Mouse (Mus musculus): ENCODE data around the gene Nt5dc3. TPM values are rescaled to one million over a fixed set of nuclear protein-coding genes. Genes with fewer than 3 reads are reported as not detected.

Gene Nt5dc3
- polyA plus RNA-seq, 2 experiments, result 1.3 to 5.5 TPM

DNA sequence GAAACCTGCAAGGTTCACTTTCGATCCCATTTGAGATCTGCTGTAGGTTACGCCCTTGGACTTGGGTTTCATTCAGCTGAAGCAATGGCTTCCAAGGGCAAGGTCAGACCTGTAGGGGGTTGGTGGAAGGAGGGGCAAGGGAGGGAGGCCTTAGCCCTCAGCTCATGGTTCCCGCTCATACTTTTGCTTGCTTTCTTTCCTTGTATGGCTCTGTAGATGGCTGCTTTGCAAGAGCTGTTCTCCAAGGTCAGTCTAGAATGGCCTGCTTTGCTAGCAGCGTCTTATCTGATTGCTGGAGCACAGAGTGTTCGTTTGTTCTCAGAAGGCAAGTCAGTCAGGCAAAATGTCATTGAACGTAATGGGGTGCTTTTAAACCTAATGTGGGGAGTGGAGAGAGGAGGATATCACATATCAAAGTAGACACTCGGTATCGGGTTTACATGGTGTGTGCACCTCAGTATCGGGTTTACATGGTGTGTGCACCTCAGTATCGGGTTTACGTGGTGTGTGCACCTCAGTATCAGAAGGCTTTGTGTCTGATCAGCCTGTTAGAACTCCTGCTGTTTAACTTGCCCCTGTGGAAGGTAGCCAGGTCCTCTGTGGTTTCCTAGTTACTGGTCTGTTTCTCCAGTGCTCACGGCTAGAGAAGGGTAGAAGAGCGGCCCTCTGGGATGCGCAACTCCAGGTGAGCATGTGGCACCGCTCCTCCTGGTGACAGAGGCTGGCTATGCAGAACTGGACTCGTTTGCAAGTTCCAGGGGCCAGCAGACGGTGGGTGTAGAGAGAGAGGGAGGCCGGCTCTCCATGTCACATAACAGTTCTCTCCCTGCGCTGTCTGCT is 35.7 kb downstream of the Nt5dc3 start:
- Histone ChIP-seq H3K27ac (replicated peaks; ENCODE audit: low read depth, low read length) (no peak overlapping the region), H3K27me3 (ENCODE audit: control insufficient read depth, insufficient read depth, low read length) (no peaks in the 10 kb centered on the region), H3K36me3 (ENCODE audit: control insufficient read depth, insufficient read depth, low read length) (no peaks in the 10 kb centered on the region; the same call in 1 of the 2 replicates), H3K9ac (ENCODE audit: low read depth, low read length, severe bottlenecking) (no peak overlapping the region), H3K4me1 (ENCODE audit: control insufficient read depth, insufficient read depth, low read length) (peaks cover 8% of the 10 kb centered on the region; the same call in 1 of the 2 replicates), H3K9me3 (ENCODE audit: control insufficient read depth, low read length) (no peaks in the 10 kb centered on the region), H3K4me3 (replicated peaks; ENCODE audit: low read length) (no peak overlapping the region), H3K4me2 (replicated peaks; ENCODE audit: low read depth, low read length, severe bottlenecking) (no peak overlapping the region)
- DNase-seq (ENCODE audit: low spot score) (no peak), ATAC-seq (ENCODE audit: low FRiP score, low read depth) (no peak)
- WGBS, result 57% methylated on average over 19 of the region's 19 CpGs
- TF ChIP-seq POLR2A (IDR thresholded peaks at IDR 0.05; ENCODE audit: borderline replicate concordance, extremely low read depth, insufficient read depth, insufficient read length), result no peak

GRCm38 (mm10) chr10:86815133-86815532 is 36.3 kb downstream of the Nt5dc3 start:
- Histone ChIP-seq H3K9ac (ENCODE audit: low read depth, low read length, severe bottlenecking) (no peak overlapping the region), H3K9me3 (ENCODE audit: control insufficient read depth, low read length) (no peaks in the 10 kb centered on the region), H3K36me3 (ENCODE audit: control insufficient read depth, insufficient read depth, low read length) (no peaks in the 10 kb centered on the region; the same call in 1 of the 2 replicates), H3K27me3 (ENCODE audit: control insufficient read depth, insufficient read depth, low read length) (no peaks in the 10 kb centered on the region), H3K4me2 (replicated peaks; ENCODE audit: low read depth, low read length, severe bottlenecking) (no peak overlapping the region), H3K27ac (replicated peaks; ENCODE audit: low read depth, low read length) (no peak overlapping the region), H3K4me1 (ENCODE audit: control insufficient read depth, insufficient read depth, low read length) (peaks cover 14% of the 10 kb centered on the region; the same call in 1 of the 2 replicates), H3K4me3 (replicated peaks; ENCODE audit: low read length) (no peak overlapping the region)
- DNase-seq (ENCODE audit: low spot score), result no peak
- no peak for TF ChIP-seq POLR2A (IDR thresholded peaks at IDR 0.05; ENCODE audit: borderline replicate concordance, extremely low read depth, insufficient read depth, insufficient read length)
- no peak for ATAC-seq (ENCODE audit: low FRiP score, low read depth)
- 77% methylated on average over 7 of the region's 7 CpGs for WGBS

GRCm38 (mm10) chr10:86819649-86820165 is 40.9 kb downstream of the Nt5dc3 start:
- Histone ChIP-seq H3K4me2 (replicated peaks; ENCODE audit: low read depth, low read length, severe bottlenecking) (no peak overlapping the region), H3K4me1 (ENCODE audit: control insufficient read depth, insufficient read depth, low read length) (peaks cover 12% of the 10 kb centered on the region; the same call in 1 of the 2 replicates), H3K9me3 (ENCODE audit: control insufficient read depth, low read length) (no peaks in the 10 kb centered on the region), H3K27ac (replicated peaks; ENCODE audit: low read depth, low read length) (no peak overlapping the region), H3K36me3 (ENCODE audit: control insufficient read depth, insufficient read depth, low read length) (peaks cover 5% of the 10 kb centered on the region; the same call in 1 of the 2 replicates), H3K4me3 (replicated peaks; ENCODE audit: low read length) (no peak overlapping the region), H3K27me3 (ENCODE audit: control insufficient read depth, insufficient read depth, low read length) (no peaks in the 10 kb centered on the region), H3K9ac (ENCODE audit: low read depth, low read length, severe bottlenecking) (no peak overlapping the region)
- no peak for DNase-seq (ENCODE audit: low spot score)
- no peak for ATAC-seq (ENCODE audit: low FRiP score, low read depth)
- no peak for TF ChIP-seq POLR2A (IDR thresholded peaks at IDR 0.05; ENCODE audit: borderline replicate concordance, extremely low read depth, insufficient read depth, insufficient read length)
- 42% methylated on average over 8 of the region's 8 CpGs for WGBS

DNA sequence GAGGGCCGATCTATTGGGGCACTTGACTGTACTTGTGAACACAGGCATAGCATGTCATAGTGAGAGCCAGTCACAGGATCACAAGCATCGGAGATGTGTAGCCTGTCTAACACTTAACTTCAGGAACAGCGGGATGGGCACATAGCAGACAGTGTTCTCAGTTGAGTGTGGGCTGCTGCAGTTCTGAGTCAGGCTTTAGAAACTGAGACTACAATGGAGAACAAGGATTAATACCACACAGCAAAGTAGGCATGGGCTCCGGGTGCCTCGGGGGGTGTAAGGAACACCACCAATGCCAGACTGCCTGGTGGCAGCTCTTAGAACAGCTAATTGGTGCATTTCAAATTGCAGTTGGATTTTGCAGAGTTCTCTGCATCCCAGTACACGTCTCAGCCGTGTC is 42.2 kb downstream of the Nt5dc3 start:
- ATAC-seq (ENCODE audit: low FRiP score, low read depth) (no peak), DNase-seq (ENCODE audit: low spot score) (no peak)
- 89% methylated on average over 7 of the region's 7 CpGs for WGBS
- Histone ChIP-seq H3K27me3 (ENCODE audit: control insufficient read depth, insufficient read depth, low read length) (no peaks in the 10 kb centered on the region), H3K9me3 (ENCODE audit: control insufficient read depth, low read length) (no peaks in the 10 kb centered on the region), H3K4me2 (replicated peaks; ENCODE audit: low read depth, low read length, severe bottlenecking) (no peak overlapping the region), H3K9ac (ENCODE audit: low read depth, low read length, severe bottlenecking) (no peak overlapping the region), H3K4me1 (ENCODE audit: control insufficient read depth, insufficient read depth, low read length) (peaks cover 10% of the 10 kb centered on the region; the same call in 1 of the 2 replicates), H3K36me3 (ENCODE audit: control insufficient read depth, insufficient read depth, low read length) (peaks cover 5% of the 10 kb centered on the region; the same call in 1 of the 2 replicates), H3K4me3 (replicated peaks; ENCODE audit: low read length) (no peak overlapping the region), H3K27ac (replicated peaks; ENCODE audit: low read depth, low read length) (no peak overlapping the region)
- no peak for TF ChIP-seq POLR2A (IDR thresholded peaks at IDR 0.05; ENCODE audit: borderline replicate concordance, extremely low read depth, insufficient read depth, insufficient read length)

GRCm38 (mm10) chr10:86824093-86824492 is 45.3 kb downstream of the Nt5dc3 start:
- 82% methylated on average over 6 of the region's 6 CpGs for WGBS
- H3K4me3 ChIP-seq (replicated peaks; ENCODE audit: low read length), result no peak overlapping the region
- TF ChIP-seq POLR2A (IDR thresholded peaks at IDR 0.05; ENCODE audit: borderline replicate concordance, extremely low read depth, insufficient read depth, insufficient read length), result no peak
- peaks cover 10% of the 10 kb centered on the region; the same call in 1 of the 2 replicates for H3K4me1 ChIP-seq (ENCODE audit: control insufficient read depth, insufficient read depth, low read length)
- peaks cover 5% of the 10 kb centered on the region; the same call in 1 of the 2 replicates for H3K36me3 ChIP-seq (ENCODE audit: control insufficient read depth, insufficient read depth, low read length)
- no peak overlapping the region for H3K4me2 ChIP-seq (replicated peaks; ENCODE audit: low read depth, low read length, severe bottlenecking)
- no peak overlapping the region for H3K27ac ChIP-seq (replicated peaks; ENCODE audit: low read depth, low read length)
- H3K9ac ChIP-seq (ENCODE audit: low read depth, low read length, severe bottlenecking), result no peak overlapping the region
- no peak for ATAC-seq (ENCODE audit: low FRiP score, low read depth)
- no peaks in the 10 kb centered on the region for H3K27me3 ChIP-seq (ENCODE audit: control insufficient read depth, insufficient read depth, low read length)
- no peak for DNase-seq (ENCODE audit: low spot score)
- H3K9me3 ChIP-seq (ENCODE audit: control insufficient read depth, low read length), result no peaks in the 10 kb centered on the region
